Mouse (Mus musculus) layer of hippocampus, adult 8-10 months (tissue): ENCODE data around the gene Myl7. TPM values are rescaled to one million over a fixed set of nuclear protein-coding genes. Genes with fewer than 3 reads are reported as not detected.

Experiments
- DNase-seq, 2 experiments: peaks; one replicate each; pipeline ENCODE4 v3.0.0; 2022; ENCODE audit warnings: low spot score in 2 of 2
- total RNA-seq, 4 experiments: library from RNA; stranded (reverse); gene quantifications; 2 replicates each; pipeline ENCODE4 v1.2.4; 2022

Gene Myl7
- total RNA-seq, 4 experiments from 2014 or later = not detected

GRCm38 (mm10) chr11:5867196-5867595 is 31.4 kb downstream of the Myl7 start:
- DNase-seq = no peak

GRCm38 (mm10) chr11:5862394-5863105 is 36.0 kb downstream of the Myl7 start:
- DNase-seq = no peak

GRCm38 (mm10) chr11:5861678-5862393 is 36.7 kb downstream of the Myl7 start, which contains the start of gene Aebp1:
Gene Aebp1, plus strand, starts transcription at chr11:5861947.
- DNase-seq = no peak

- no peak for DNase-seq
These were observed 37.9 kb downstream of the Myl7 start for GRCm38 (mm10) chr11:5860639-5861038.

- no peak for DNase-seq
These were observed 38.6 kb downstream of the Myl7 start for GRCm38 (mm10) chr11:5859883-5860550.

GRCm38 (mm10) chr11:5858723-5859122 is 39.9 kb downstream of the Myl7 start:
- DNase-seq = no peak

- DNase-seq = no peak
These were observed 42.0 kb downstream of the Myl7 start for GRCm38 (mm10) chr11:5856479-5857130.

GRCm38 (mm10) chr11:5855902-5856301 is 42.7 kb downstream of the Myl7 start:
- DNase-seq = peak; percentile 62 to 72

GRCm38 (mm10) chr11:5855481-5855880 is 43.1 kb downstream of the Myl7 start:
- no peak for DNase-seq

- no peak for DNase-seq
These were observed 46.3 kb downstream of the Myl7 start for GRCm38 (mm10) chr11:5852314-5852713.

GRCm38 (mm10) chr11:5851021-5851736 is 47.4 kb downstream of the Myl7 start:
- no peak for DNase-seq

GRCm38 (mm10) chr11:5850452-5850851 is 48.1 kb downstream of the Myl7 start:
- DNase-seq = no peak

GRCm38 (mm10) chr11:5849316-5849715 is 49.3 kb downstream of the Myl7 start:
- no peak for DNase-seq

- peak; percentile 77 to 81 for DNase-seq
These were observed 49.8 kb downstream of the Myl7 start for GRCm38 (mm10) chr11:5848741-5849140.

GRCm38 (mm10) chr11:5846639-5847345 is 51.8 kb downstream of the Myl7 start:
- no peak for DNase-seq

Other genes with a start within 250 kb of the Myl7 start
- 10 to 100 TPM; 52.7 to 65.7 (median 61.7) TPM for gene Mrps24, start 183.1 kb downstream of the Myl7 start, total RNA-seq
- gene Urgcp, start 136.4 kb downstream of the Myl7 start, total RNA-seq = 10 to 100 TPM; 72.1 to 78.9 (median 73.4) TPM
- 10 to 100 TPM; 69.6 to 80.5 (median 78.1) TPM for gene Dbnl, start 110.3 kb downstream of the Myl7 start, total RNA-seq
- 10 to 100 TPM; 10.6 to 18.9 (median 13.0) TPM for gene Pgam2, start 95.0 kb downstream of the Myl7 start, total RNA-seq
- 10 to 100 TPM in 3 of 4 experiments, 1 to 10 TPM in 1; 9.2 to 17.6 (median 14.7) TPM for gene Polm, start 60.8 kb downstream of the Myl7 start, total RNA-seq
- gene Aebp1, start 36.8 kb downstream of the Myl7 start, total RNA-seq = 10 to 100 TPM; 12.3 to 25.9 (median 19.4) TPM
- gene Pold2, start 20.5 kb downstream of the Myl7 start, total RNA-seq = 10 to 100 TPM; 22.9 to 30.8 (median 25.1) TPM
- 1 to 10 TPM; 2.6 to 3.7 (median 3.5) TPM for gene Gck, start 51.3 kb upstream of the Myl7 start, total RNA-seq
- gene Ykt6, start 56.9 kb upstream of the Myl7 start, total RNA-seq = 10 to 100 TPM; 69.3 to 77.7 (median 72.5) TPM
- gene Camk2b, start 167.6 kb upstream of the Myl7 start, total RNA-seq = 1,000 to 10,000 TPM in 2 of 4 experiments, 100 to 1,000 TPM in 2; 958 to 1,016 (median 997) TPM